Mouse (Mus musculus): ENCODE measurements around the gene Gm4177.
"Not testable (repeated sequence)": the region's sequence is repeated elsewhere in the genome, so short reads cannot be mapped to it uniquely, and the experiment has no call there.

GRCm38 (mm10) chr7:21832051-21832450, 35.5 kb upstream of the Gm4177 start, which contains the start of gene Vmn1r135:
- TF ChIP-seq POLR2A (IDR thresholded peaks at IDR 0.05; ENCODE audit: borderline replicate concordance, control insufficient read depth, low read depth, low read length); CTCF (IDR thresholded peaks at IDR 0.05; ENCODE audit: control insufficient read depth, insufficient read depth, low read length): not testable (repeated sequence)
